Comparison of ENCODE assay signal across 8 mouse cellular contexts in the genomic region with DNA sequence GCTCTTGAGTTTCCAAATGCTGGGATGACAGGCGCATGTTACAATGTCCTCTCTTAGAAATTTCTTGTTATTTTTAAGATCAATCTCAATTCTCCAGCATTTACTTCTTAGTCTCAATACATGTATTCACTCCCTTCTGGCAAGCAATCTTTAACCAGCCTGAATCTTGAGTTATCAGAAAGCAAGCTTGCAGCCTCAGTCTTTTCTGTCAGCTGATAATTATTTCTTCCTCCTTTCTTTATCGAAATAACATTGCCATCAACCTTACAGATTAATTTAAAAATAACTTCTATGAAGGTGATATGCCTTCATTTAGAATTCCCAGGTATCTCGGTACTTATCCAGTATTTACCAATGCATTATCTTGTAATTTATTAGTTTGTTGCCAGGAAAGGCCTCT. TPM values are rescaled to one million over a fixed set of nuclear protein-coding genes. Genes with fewer than 3 reads are reported as not detected.
DNase-seq lines count a peak whose midpoint lies in the region; ATAC-seq and TF ChIP-seq lines count a peak whose summit lies in the region.

No protein-coding gene starts in this region.

- no peak for TF ChIP-seq CTCF in hindbrain, postnatal 0 days (IDR thresholded peaks at IDR 0.05; ENCODE audit: low read depth)

- H3K9me3 ChIP-seq in heart, embryonic 15.5 days (replicated peaks) = no peaks in the 10 kb centered on the region
- no peaks in the 10 kb centered on the region for H3K9me3 ChIP-seq in hindbrain, postnatal 0 days (ENCODE audit: low read length)
- H3K9me3 ChIP-seq in midbrain, embryonic 14.5 days (ENCODE audit: control insufficient read depth, low read length) = no peaks in the 10 kb centered on the region

- 70% methylated on average over 3 of the region's 3 CpGs for WGBS in heart, embryonic 15.5 days
- 78% methylated on average over 3 of the region's 3 CpGs for WGBS in hindbrain, postnatal 0 days
- WGBS in midbrain, embryonic 14.5 days = 87% methylated on average over 3 of the region's 3 CpGs

- DNase-seq in heart, adult 9 months (ENCODE audit: low spot score in 2 of 2) = no peak
- peak; percentile 11 for DNase-seq in NIH3T3 (ENCODE audit: low read depth)
- no peak for DNase-seq in hindbrain, postnatal 0 days (ENCODE audit: low spot score)
- DNase-seq in midbrain, embryonic 14.5 days = no peak
- no peak for DNase-seq in cerebellum, postnatal 10 days
- no peak for DNase-seq in B cell, adult 2 months
- DNase-seq in spleen, adult 12 weeks (ENCODE audit: low spot score) = no peak

- peaks cover 9% of the 10 kb centered on the region for H3K4me1 ChIP-seq in heart, embryonic 15.5 days (replicated peaks)
- peaks cover 4% of the 10 kb centered on the region for H3K4me1 ChIP-seq in hindbrain, postnatal 0 days (ENCODE audit: insufficient read depth, low read length)
- H3K4me1 ChIP-seq in midbrain, embryonic 14.5 days (ENCODE audit: control insufficient read depth, insufficient read depth, low read length) = peaks cover 17% of the 10 kb centered on the region

- H3K9ac ChIP-seq in heart, embryonic 15.5 days = peak overlapping the region; percentile 94
- H3K9ac ChIP-seq in hindbrain, postnatal 0 days (replicated peaks; ENCODE audit: low read length) = peak overlapping the region; percentile 98
- H3K9ac ChIP-seq in midbrain, embryonic 14.5 days (replicated peaks; ENCODE audit: low read length) = peak overlapping the region; percentile 97

- peak overlapping the region; percentile 93 for H3K27ac ChIP-seq in heart, embryonic 15.5 days
- H3K27ac ChIP-seq in hindbrain, postnatal 0 days = no peak overlapping the region; the same call in 1 of the 2 replicates
- peak overlapping the region; percentile 96 for H3K27ac ChIP-seq in midbrain, embryonic 14.5 days (replicated peaks; ENCODE audit: low read depth, low read length)

- H3K4me3 ChIP-seq in heart, embryonic 15.5 days = peak overlapping the region; percentile 86
- H3K4me3 ChIP-seq in hindbrain, postnatal 0 days (ENCODE audit: low read length) = peak overlapping the region; percentile 100
- H3K4me3 ChIP-seq in midbrain, embryonic 14.5 days (replicated peaks; ENCODE audit: low read depth, low read length) = peak overlapping the region; percentile 75

- no peak for ATAC-seq in heart, embryonic 15.5 days (replicated peaks; ENCODE audit: insufficient number of reproducible peaks, insufficient read depth, low FRiP score, low read depth)
- ATAC-seq in hindbrain, postnatal 0 days = no peak
- no peak for ATAC-seq in midbrain, embryonic 14.5 days (ENCODE audit: low FRiP score, low TSS enrichment)

- H3K27me3 ChIP-seq in heart, embryonic 15.5 days = no peaks in the 10 kb centered on the region
- no peaks in the 10 kb centered on the region for H3K27me3 ChIP-seq in hindbrain, postnatal 0 days (ENCODE audit: insufficient read depth, low read length)
- H3K27me3 ChIP-seq in midbrain, embryonic 14.5 days (ENCODE audit: control insufficient read depth, insufficient read depth, low read length) = no peaks in the 10 kb centered on the region

- H3K36me3 ChIP-seq in heart, embryonic 15.5 days = no peaks in the 10 kb centered on the region
- no peaks in the 10 kb centered on the region for H3K36me3 ChIP-seq in hindbrain, postnatal 0 days (ENCODE audit: insufficient read depth, low read length)
- no peaks in the 10 kb centered on the region for H3K36me3 ChIP-seq in midbrain, embryonic 14.5 days (ENCODE audit: control insufficient read depth, insufficient read depth, low read length)

- H3K4me2 ChIP-seq in heart, embryonic 15.5 days = peak overlapping the region; percentile 72
- H3K4me2 ChIP-seq in hindbrain, postnatal 0 days (ENCODE audit: low read depth, low read length) = peak overlapping the region; percentile 64
- H3K4me2 ChIP-seq in midbrain, embryonic 14.5 days (ENCODE audit: low read length) = peak overlapping the region; percentile 62

RNA-seq across cellular contexts. Expression of a gene that starts 0.7 kb away (rescaled TPM):
- 10.1 and 11.5 TPM in 2 replicates for polyA plus RNA-seq in heart, embryonic 15.5 days (2015; fragmentation: Nextera tagmentation; extraction: Ambion mirVana)
- total RNA-seq in hindbrain, postnatal 0 days (2014; rRNA removed) = 34.5 and 37.7 TPM in 2 replicates
- polyA plus RNA-seq in hindbrain, postnatal 0 days (2015; fragmentation: Nextera tagmentation; extraction: Ambion mirVana) = 10.2 and 11.1 TPM in 2 replicates
- polyA plus RNA-seq in midbrain, embryonic 14.5 days (2014; fragmentation: Nextera tagmentation; extraction: Ambion mirVana) = 28.8 and 30.9 TPM in 2 replicates
